Mouse (Mus musculus) MEL (cell line): ENCODE measurements around the gene Rnf8. TPM values are rescaled to one million over a fixed set of nuclear protein-coding genes. Genes with fewer than 3 reads are reported as not detected.

ENCODE experiments used
- DNase-seq: peaks from one replicate; pipeline ENCODE4 v3.0.0; 2011; ENCODE audit warnings: low read depth, low spot score
- H3K27ac ChIP-seq: 2 replicates; pipeline ENCODE4 v1.5.1; 2012; ENCODE audit warnings: low read depth, mild to moderate bottlenecking, control low read depth, low read length, moderate library complexity; ENCODE audit not compliant: control insufficient read depth
- H3K27me3 ChIP-seq, 2 experiments: fragments of 150-350 bp in 1 of 2; sonication (generic) in 1 of 2; 2 replicates each; pipeline ENCODE4 v1.6.1; 2012; ENCODE audit warnings: low read length in 2 of 2, mild to moderate bottlenecking in 2 of 2, improper control_type of control experiment in 1 of 2, moderate library complexity in 1 of 2; ENCODE audit not compliant: insufficient read depth in 2 of 2, control insufficient read depth in 1 of 2
- H3K36me3 ChIP-seq, 2 experiments: 2 replicates each; pipeline ENCODE4 v1.6.1; 2012 to 2014; ENCODE audit warnings: low read length in 2 of 2, improper control_type of control experiment in 1 of 2, inconsistent platforms in 1 of 2, mild to moderate bottlenecking in 1 of 2; ENCODE audit not compliant: insufficient read depth in 2 of 2, control insufficient read depth in 1 of 2
- H3K4me1 ChIP-seq, 2 experiments: fragments of 150-350 bp in 1 of 2; sonication (generic) in 1 of 2; 2 replicates each; pipeline ENCODE4 v1.6.1; 2012; ENCODE audit warnings: low read length in 2 of 2, improper control_type of control experiment in 1 of 2, mild to moderate bottlenecking in 1 of 2; ENCODE audit not compliant: insufficient read depth in 2 of 2, control insufficient read depth in 1 of 2
- H3K4me3 ChIP-seq, 2 experiments: fragments of 150-350 bp in 1 of 2; sonication (generic) in 1 of 2; 2 replicates each; pipeline ENCODE4 v1.5.1; 2012; ENCODE audit warnings: low read depth in 2 of 2, low read length in 2 of 2, mild to moderate bottlenecking in 2 of 2, moderate library complexity in 2 of 2, control low read depth in 1 of 2, improper control_type of control experiment in 1 of 2; ENCODE audit not compliant: control insufficient read depth in 1 of 2, insufficient read depth in 1 of 2
- H3K79me2 ChIP-seq: 2 replicates; pipeline ENCODE4 v1.6.1; 2012; ENCODE audit warnings: mild to moderate bottlenecking, low read length, moderate library complexity; ENCODE audit not compliant: control insufficient read depth, poor library complexity, insufficient read depth
- H3K9ac ChIP-seq: 2 replicates; pipeline ENCODE4 v1.6.1; 2012; ENCODE audit warnings: low read depth, mild to moderate bottlenecking, control low read depth, low read length, moderate library complexity; ENCODE audit not compliant: control insufficient read depth, poor library complexity, severe bottlenecking
- H3K9me3 ChIP-seq: fragments of 150-350 bp; sonication (generic); replicated peaks from 2 replicates; pipeline ENCODE4 v1.6.1; 2012; ENCODE audit warnings: mild to moderate bottlenecking, low read length, improper control_type of control experiment, moderate library complexity; ENCODE audit not compliant: insufficient read depth
- CHD1 ChIP-seq: IDR thresholded peaks from 2 replicates; pipeline ENCODE4 v1.6.1; 2012; ENCODE audit warnings: low read depth, mild to moderate bottlenecking, inconsistent platforms, low read length, improper control_type of control experiment
- CHD2 ChIP-seq: IDR thresholded peaks from 2 replicates; pipeline ENCODE4 v1.6.1; 2011; ENCODE audit warnings: low read length, improper control_type of control experiment
- ELF1 ChIP-seq: IDR thresholded peaks from 2 replicates; pipeline ENCODE4 v1.6.1; 2014; ENCODE audit warnings: low read depth, mild to moderate bottlenecking, inconsistent platforms, low read length, improper control_type of control experiment, moderate library complexity
- ETS1 ChIP-seq: IDR thresholded peaks from 2 replicates; pipeline ENCODE4 v1.6.1; 2012; ENCODE audit warnings: low read depth, mild to moderate bottlenecking, inconsistent platforms, low read length, improper control_type of control experiment, moderate library complexity
- GATA1 ChIP-seq: IDR thresholded peaks from 2 replicates; pipeline ENCODE4 v1.6.1; 2011; ENCODE audit warnings: low read depth, low read length, improper control_type of control experiment
- KAT2A ChIP-seq: conservative IDR thresholded peaks from 2 replicates; pipeline ENCODE4 v1.6.1; 2012; ENCODE audit warnings: low read depth, low read length, improper control_type of control experiment, inconsistent platforms
- MAZ ChIP-seq: IDR thresholded peaks from 2 replicates; pipeline ENCODE4 v1.6.1; 2012; ENCODE audit warnings: low read depth, mild to moderate bottlenecking, inconsistent platforms, low read length, improper control_type of control experiment
- MEF2A ChIP-seq: IDR thresholded peaks from 2 replicates; pipeline ENCODE4 v1.6.1; 2014; ENCODE audit warnings: low read depth, mild to moderate bottlenecking, inconsistent platforms, low read length, improper control_type of control experiment; ENCODE audit not compliant: poor library complexity, insufficient replicate concordance, severe bottlenecking; ENCODE audit errors: extremely low read depth
- NELFE ChIP-seq: IDR thresholded peaks from 2 replicates; pipeline ENCODE4 v1.6.1; 2011; ENCODE audit warnings: low read depth, low read length, improper control_type of control experiment
- NRF1 ChIP-seq: IDR thresholded peaks from 2 replicates; pipeline ENCODE4 v1.6.1; 2014; ENCODE audit warnings: low read depth, mild to moderate bottlenecking, inconsistent platforms, low read length, improper control_type of control experiment, moderate library complexity; ENCODE audit not compliant: poor library complexity, insufficient read depth, severe bottlenecking
- POLR2AphosphoS2 ChIP-seq: IDR thresholded peaks from 2 replicates; pipeline ENCODE4 v1.6.1; 2011; ENCODE audit warnings: low read length, improper control_type of control experiment
- POLR2AphosphoS5 ChIP-seq: IDR thresholded peaks from 2 replicates; pipeline ENCODE4 v1.6.1; 2012; ENCODE audit warnings: low read depth, borderline replicate concordance, mild to moderate bottlenecking, inconsistent platforms, low read length, moderate library complexity, mixed read lengths
- RAD21 ChIP-seq: IDR thresholded peaks from 2 replicates; pipeline ENCODE4 v1.6.1; 2011; ENCODE audit warnings: mild to moderate bottlenecking, low read depth, low read length, improper control_type of control experiment
- SIN3A ChIP-seq: IDR thresholded peaks from 2 replicates; pipeline ENCODE4 v1.6.1; 2012; ENCODE audit warnings: low read length, improper control_type of control experiment, inconsistent platforms
- TAL1 ChIP-seq: IDR thresholded peaks from 2 replicates; pipeline ENCODE4 v1.6.1; 2012; ENCODE audit warnings: mild to moderate bottlenecking, inconsistent platforms, low read length, moderate library complexity, mixed read lengths
- USF2 ChIP-seq, 2 experiments: IDR thresholded peaks; 2 replicates each; pipeline ENCODE4 v1.6.1; 2011 to 2012; ENCODE audit warnings: improper control_type of control experiment in 2 of 2, low read length in 2 of 2, borderline replicate concordance in 1 of 2, inconsistent platforms in 1 of 2, low read depth in 1 of 2, mild to moderate bottlenecking in 1 of 2; ENCODE audit not compliant: insufficient read depth in 1 of 2
- polyA plus RNA-seq, 2 experiments: library from polyadenylated mRNA; stranded (reverse) in 1 of 2; unstranded in 1 of 2; fragments of >175 nt in 1 of 2; fragments of >200 nt in 1 of 2; gene quantifications; 2 replicates each; pipeline versions ENCODE4 v1.2.1 to v1.2.4; 2012; ENCODE audit warnings: low replicate concordance in 2 of 2, low read depth in 1 of 2; ENCODE audit not compliant: insufficient read length in 2 of 2, insufficient read depth in 1 of 2, missing spikeins in 1 of 2
- total RNA-seq: library from RNA; depleted of rRNA; stranded (reverse); fragments of 300-350 nt; gene quantifications from 2 replicates; pipeline ENCODE4 v1.2.3, GENCODE M21; 2012

Rnf8 gene
- total and polyA plus RNA-seq, 3 experiments, result 40.3 to 49.2 TPM; not detected in 1

DNA sequence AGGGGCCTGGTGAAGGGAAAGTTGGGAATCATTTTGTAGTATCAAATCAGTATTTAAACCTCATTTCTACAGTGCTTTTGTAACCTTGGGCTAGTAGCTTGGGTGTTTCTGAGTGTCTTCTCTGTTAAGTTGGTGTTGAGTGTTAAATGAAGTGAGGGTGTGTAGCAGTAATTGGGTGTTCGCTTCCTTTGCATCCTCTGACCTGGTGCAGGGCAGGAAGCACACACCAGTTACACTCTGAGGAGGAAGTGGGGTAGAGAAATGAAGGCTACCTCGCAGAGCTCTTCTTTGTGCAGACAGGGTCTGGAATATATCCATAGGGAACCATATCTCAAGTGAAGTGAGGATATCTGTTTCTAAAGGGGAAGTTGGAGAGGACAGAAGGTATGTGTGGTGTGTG, 66.3 kb downstream of the Rnf8 start:
- DNase-seq, result no peak
- Histone ChIP-seq H3K4me1 (peaks cover 8 to 19% of the 10 kb centered on the region in 2 experiments), H3K27me3 (no peaks in the 10 kb centered on the region), H3K36me3 (peaks cover 29 to 31% of the 10 kb centered on the region in 2 experiments), H3K27ac (no peak overlapping the region), H3K9ac (no peak overlapping the region), H3K4me3 (no peak overlapping the region), H3K79me2 (no peaks in the 10 kb centered on the region), H3K9me3 (no peaks in the 10 kb centered on the region)
- no peak for TF ChIP-seq GATA1
- no peak for TF ChIP-seq CHD2
- no peak for TF ChIP-seq RAD21
- no peak for TF ChIP-seq KAT2A
- TF ChIP-seq ETS1, result no peak

DNA sequence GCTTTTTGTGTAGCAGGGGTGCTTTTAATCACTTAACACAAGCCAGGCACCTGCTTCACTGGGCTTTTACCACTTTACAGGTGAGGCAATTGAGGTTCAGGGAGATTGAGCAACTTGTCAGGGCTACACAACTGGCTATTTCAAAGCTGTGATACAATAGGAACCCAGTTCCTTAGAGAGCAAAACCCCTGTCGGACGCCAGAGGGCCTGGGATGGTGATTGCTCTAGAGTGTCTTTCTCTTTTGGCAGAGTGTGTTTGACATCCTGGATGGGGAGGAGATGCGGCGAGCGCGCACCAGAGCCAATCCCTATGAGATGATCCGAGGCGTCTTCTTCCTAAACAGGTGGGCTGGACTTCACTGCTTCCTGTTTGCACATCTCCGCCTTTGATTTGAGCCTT, 67.1 kb downstream of the Rnf8 start:
- no peaks in the 10 kb centered on the region for H3K79me2 ChIP-seq
- no peak for DNase-seq
- no peak for TF ChIP-seq TAL1
- no peak for TF ChIP-seq POLR2AphosphoS5
- no peak for TF ChIP-seq MAZ
- TF ChIP-seq CHD1, result no peak
- no peak for TF ChIP-seq NELFE
- TF ChIP-seq MEF2A, result no peak
- TF ChIP-seq USF2 (IDR thresholded peaks at IDR 0.05; ENCODE audit: borderline replicate concordance in 1 of 2, insufficient read depth in 1 of 2, low read depth in 1 of 2, low read length in 2 of 2), result no peak
- TF ChIP-seq ELF1, result no peak
- no peak for TF ChIP-seq GATA1
- TF ChIP-seq POLR2AphosphoS2, result no peak
- TF ChIP-seq SIN3A, result no peak
- TF ChIP-seq NRF1, result no peak
- TF ChIP-seq, all 39 proteins: peak for 0
- peaks cover 34 to 37% of the 10 kb centered on the region in 2 experiments for H3K36me3 ChIP-seq
- H3K27ac ChIP-seq, result no peak overlapping the region
- no peak overlapping the region for H3K4me3 ChIP-seq
- no peaks in the 10 kb centered on the region for H3K9me3 ChIP-seq
- H3K4me1 ChIP-seq, result peaks cover 15 to 26% of the 10 kb centered on the region in 2 experiments
- H3K9ac ChIP-seq, result no peak overlapping the region
- no peaks in the 10 kb centered on the region for H3K27me3 ChIP-seq
